Mouse (Mus musculus) embryonic fibroblast, embryonic 13.5 days (primary cell): ENCODE data around the gene Gdpd3. TPM values are rescaled to one million over a fixed set of nuclear protein-coding genes. Genes with fewer than 3 reads are reported as not detected.

Experiments
- H3K27ac ChIP-seq: 2 replicates; pipeline ENCODE4 v1.5.1; 2012; ENCODE audit warnings: low read length, control low read depth, inconsistent platforms; ENCODE audit not compliant: insufficient read depth
- H3K4me1 ChIP-seq: 2 replicates; pipeline ENCODE4 v1.6.1; 2011; ENCODE audit warnings: low read length; ENCODE audit not compliant: control insufficient read depth, insufficient read depth
- H3K4me3 ChIP-seq: 2 replicates; pipeline ENCODE4 v1.5.1; 2011; ENCODE audit warnings: mild to moderate bottlenecking, control low read depth, low read length; ENCODE audit not compliant: insufficient read depth
- CTCF ChIP-seq: IDR thresholded peaks from 2 replicates; pipeline ENCODE4 v1.5.1; 2011; ENCODE audit warnings: mild to moderate bottlenecking, control low read depth, low read length, moderate library complexity, borderline replicate concordance; ENCODE audit not compliant: insufficient read depth
- POLR2A ChIP-seq: IDR thresholded peaks from 2 replicates; pipeline ENCODE4 v1.6.1; 2011; ENCODE audit warnings: low read depth, mild to moderate bottlenecking, control low read depth, low read length, moderate library complexity
- polyA plus RNA-seq: library from polyadenylated mRNA; stranded (reverse); fragments of >200 nt; gene quantifications from 2 replicates; pipeline ENCODE4 v1.2.4, GENCODE M21; 2011; ENCODE audit warnings: low read depth; ENCODE audit not compliant: missing spikeins, insufficient read length

Gene Gdpd3
- polyA plus RNA-seq, 1 experiment = 3.6 TPM

DNA sequence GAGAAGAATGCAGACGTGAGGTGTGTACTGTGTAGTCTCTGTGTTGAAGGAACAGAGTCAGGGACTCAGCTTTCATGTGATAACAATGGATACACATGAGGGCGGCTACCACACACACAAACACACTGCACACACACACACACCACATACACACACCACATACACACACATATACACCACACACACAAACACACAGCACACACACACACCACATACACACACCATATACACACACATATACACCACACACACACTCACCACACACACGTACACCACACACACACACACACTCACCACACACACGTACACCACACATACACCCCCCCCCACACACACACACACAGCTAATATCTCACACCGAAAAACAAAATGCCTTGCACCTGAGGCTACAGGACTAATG lies 24.7 kb upstream of the Gdpd3 start:
- no peak overlapping the region for H3K27ac ChIP-seq
- TF ChIP-seq CTCF (no peak), POLR2A (no peak)
- no peaks in the 10 kb centered on the region for H3K4me1 ChIP-seq
- H3K4me3 ChIP-seq = no peak overlapping the region

DNA sequence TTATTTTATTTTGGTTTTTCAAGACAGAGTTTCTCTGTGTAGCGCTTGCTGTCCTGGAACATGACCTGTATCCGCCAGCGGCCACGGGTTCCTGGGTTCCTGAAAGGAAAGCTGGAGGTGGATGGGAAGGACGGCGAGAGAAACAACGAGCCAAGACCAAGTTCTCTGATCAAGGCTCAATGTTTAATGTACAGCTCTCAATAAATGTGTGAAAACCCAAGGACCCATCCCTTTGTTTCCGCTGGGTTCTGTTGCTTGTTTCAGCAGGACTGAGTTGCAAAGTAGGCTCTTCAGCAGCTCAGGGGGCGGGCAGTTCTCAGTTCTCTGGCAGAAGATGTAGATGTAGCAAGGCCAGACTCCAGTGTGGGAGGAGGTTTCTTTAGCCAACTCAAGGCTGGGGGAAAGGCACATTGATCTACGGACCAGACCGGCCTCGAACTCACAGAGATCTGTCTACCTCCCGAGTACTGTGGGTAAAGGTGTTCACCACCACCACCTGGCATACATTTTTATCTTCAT lies 24.1 kb upstream of the Gdpd3 start:
- Histone ChIP-seq H3K4me3 (no peak overlapping the region), H3K27ac (no peak overlapping the region), H3K4me1 (no peaks in the 10 kb centered on the region)
- no peak for TF ChIP-seq POLR2A

DNA sequence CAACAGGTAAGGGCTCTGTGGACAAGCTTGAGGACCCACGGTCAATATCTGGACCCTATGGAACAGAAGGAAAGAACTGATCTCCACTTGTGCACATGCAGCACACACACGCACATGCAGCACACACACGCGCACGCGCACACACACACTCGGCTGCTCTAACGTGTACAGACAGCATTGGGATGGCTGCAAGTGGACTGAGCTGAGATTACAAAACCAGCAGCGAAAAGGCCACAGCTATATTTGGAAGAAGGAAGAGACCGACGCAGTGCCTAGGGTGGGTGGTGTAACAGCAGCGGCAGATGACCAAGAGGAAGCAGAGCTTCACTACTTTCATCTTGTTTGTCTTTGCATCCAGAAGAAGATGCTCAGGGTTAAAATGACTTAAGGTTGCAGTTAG lies 20.1 kb upstream of the Gdpd3 start:
- Histone ChIP-seq H3K4me3 (no peak overlapping the region), H3K4me1 (no peaks in the 10 kb centered on the region), H3K27ac (no peak overlapping the region)
- TF ChIP-seq POLR2A (no peak), CTCF (no peak)

DNA sequence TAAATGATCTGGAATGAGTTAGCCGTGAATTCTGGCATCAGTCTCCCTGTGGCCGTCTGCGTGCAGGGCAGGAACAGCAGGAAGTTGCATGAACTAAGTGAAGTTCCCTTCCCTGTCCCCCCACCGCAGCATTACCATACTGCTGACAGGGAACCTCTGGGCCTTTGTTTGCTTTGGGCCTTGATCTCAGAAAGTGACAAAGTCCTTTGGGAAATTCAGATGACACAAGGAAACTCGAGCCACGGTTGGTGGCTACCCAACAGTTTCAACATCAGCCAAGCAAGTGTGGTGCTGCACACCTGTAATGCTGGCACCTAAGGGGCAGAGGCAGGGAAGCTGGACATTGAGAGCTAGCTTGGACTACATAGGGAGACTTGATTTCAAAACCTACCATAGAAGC lies 19.3 kb upstream of the Gdpd3 start:
- Histone ChIP-seq H3K4me3 (no peak overlapping the region), H3K4me1 (no peaks in the 10 kb centered on the region)
- TF ChIP-seq CTCF = no peak
- no peak for TF ChIP-seq POLR2A

DNA sequence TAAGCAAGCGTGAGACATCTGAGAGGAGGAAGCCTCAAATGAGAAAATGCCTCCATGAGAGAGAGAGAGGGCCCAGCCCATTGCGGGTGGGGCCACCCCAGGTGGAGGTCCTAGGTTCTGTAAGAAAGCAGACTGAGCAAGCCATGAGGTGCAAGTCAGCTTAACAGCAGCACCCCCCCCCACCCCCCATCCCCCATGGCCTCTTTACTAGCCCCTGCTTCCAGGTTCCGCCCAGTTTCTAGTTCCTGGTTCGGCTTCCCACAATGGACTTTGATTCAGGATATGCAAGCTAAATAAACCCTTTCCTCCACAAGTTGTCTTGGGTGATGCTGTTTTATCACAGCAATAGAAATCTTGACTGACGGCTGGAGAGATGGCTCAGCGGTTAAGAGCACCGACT lies 17.3 kb upstream of the Gdpd3 start:
- no peak overlapping the region for H3K27ac ChIP-seq
- H3K4me3 ChIP-seq = no peak overlapping the region
- H3K4me1 ChIP-seq = no peaks in the 10 kb centered on the region
- TF ChIP-seq POLR2A (no peak), CTCF (no peak)

More for the DNA sequence above, 19.3 kb upstream of the Gdpd3 start:
- no peak overlapping the region for H3K27ac ChIP-seq

DNA sequence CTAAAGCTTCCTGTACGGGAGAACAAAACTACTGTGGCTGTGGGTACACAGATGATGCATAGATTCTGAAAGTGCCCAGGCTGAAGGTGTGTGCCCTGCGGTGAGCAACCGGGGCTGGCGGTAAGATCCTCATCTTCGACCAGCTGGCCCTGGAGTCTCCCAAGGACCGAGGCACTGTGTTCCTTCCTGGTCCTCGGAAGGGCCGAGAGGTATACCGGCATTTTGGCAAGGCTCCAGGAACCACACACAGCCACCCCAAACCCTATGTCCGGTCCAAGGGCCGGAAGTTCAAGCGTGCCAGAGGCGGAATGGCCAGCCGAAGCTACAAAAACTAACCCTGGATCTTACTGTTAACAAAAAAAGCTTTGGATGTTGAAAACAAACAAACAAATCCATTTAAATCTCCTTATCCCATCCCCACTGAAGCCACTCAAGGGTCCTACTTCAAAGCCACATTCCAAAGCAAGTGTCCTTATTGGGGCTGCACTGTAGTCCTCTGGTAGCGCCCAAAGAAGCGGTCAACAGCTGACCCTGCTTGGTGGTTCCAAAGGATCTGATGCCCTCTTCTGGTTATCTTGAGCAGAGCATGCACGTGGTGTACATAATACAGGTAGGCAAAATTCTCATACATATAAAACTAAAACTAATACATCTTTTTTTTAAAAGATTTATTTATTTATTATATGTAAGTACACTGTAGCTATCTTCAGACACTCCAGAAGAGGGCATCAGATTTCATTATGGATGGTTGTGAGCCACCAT lies 16.4 kb upstream of the Gdpd3 start:
- TF ChIP-seq CTCF = no peak
- no peak for TF ChIP-seq POLR2A
- Histone ChIP-seq H3K27ac (no peak overlapping the region), H3K4me1 (no peaks in the 10 kb centered on the region), H3K4me3 (no peak overlapping the region)

DNA sequence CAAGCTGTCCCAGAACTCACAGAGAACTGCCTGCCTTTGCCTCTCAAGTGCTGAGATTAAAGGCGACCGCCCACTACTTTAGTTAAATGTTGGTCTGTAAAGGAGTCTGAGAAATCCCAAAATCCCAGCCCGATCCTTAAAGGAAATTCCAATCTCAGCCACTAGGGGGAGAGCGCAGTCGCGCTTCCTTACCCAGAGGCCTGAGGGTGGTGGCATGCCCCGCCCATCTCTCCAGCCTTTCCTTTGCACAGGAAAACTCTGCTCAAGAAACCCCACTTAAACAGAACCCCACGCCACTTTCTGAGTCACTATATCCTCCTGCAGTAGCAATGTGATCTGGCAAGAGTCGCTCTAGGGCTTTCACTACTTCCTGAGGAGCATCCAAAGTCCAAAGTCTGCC lies 11.3 kb upstream of the Gdpd3 start:
- Histone ChIP-seq H3K27ac (no peak overlapping the region), H3K4me1 (no peaks in the 10 kb centered on the region), H3K4me3 (no peak overlapping the region)
- TF ChIP-seq POLR2A = no peak
- peak; percentile 57; the same call in 1 of the 2 replicates for TF ChIP-seq CTCF

DNA sequence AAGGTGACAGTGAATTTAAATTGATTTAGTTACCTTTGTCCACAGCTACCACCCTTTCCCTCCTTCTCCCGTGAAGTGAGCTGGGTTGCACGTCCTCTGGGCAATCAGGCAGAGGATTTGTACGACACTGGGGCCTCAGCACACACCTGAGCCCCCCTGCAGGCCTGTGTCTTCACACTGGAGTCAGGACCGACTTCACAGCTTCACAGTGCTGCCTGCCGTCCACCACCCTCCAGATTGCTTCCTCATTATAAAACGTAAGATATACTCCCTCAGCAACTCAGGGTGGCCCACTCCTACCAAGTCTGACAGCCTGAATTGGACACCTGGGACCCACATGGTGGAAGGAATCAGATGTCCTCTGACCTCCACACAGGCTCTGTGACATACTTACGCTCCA lies 7.6 kb upstream of the Gdpd3 start:
- H3K4me3 ChIP-seq = no peak overlapping the region
- TF ChIP-seq CTCF (no peak), POLR2A (no peak)
- peaks cover 3% of the 10 kb centered on the region; the same call in 1 of the 2 replicates for H3K4me1 ChIP-seq
- no peak overlapping the region for H3K27ac ChIP-seq

DNA sequence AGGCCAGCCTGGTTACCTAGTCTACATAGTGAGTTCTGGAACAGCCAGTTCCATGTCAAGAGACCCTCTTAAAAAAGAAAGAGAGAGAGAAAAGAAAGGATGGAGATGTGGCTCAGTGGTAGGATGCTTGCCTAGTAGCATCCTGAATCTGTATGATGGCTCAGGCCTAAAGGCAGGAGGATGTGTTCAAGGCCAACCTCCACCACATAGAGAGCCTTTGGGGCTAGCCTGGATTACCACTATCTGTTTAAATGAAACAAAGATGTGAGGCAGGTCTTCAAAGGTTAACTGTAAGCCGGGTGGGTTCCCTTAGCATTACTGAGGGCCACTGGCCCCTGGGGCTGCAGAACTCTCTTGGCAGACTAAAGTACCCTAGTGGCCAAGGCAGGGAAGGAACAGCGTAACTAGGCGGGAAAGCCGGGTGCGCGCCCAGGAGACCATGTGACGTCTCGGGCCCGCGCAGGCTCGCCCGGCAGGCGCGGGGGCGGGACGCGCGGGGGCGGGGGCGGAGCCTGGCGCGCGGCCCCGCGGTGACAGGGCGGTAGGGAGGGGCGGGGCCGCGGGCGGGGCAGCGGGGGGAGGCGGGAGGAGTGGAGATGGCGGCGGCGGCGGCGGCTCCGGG lies 7.0 kb upstream of the Gdpd3 start, which contains the start of gene Mapk3:
TSS of gene Mapk3 (plus strand) at position 552 of the 622 bp plus-strand sequence.
- Histone ChIP-seq H3K4me1 (peaks cover 3% of the 10 kb centered on the region; the same call in 1 of the 2 replicates), H3K27ac (peak within 1 kb of the TSS; percentile 38)
- TF ChIP-seq POLR2A (no peak; the same call in 1 of the 2 replicates), CTCF (peak; percentile 67; the same call in 1 of the 2 replicates)

More for the DNA sequence above, 7.0 kb upstream of the Gdpd3 start, which contains the start of gene Mapk3:
- peak within 1 kb of the TSS; percentile 88 for H3K4me3 ChIP-seq
